Mouse (Mus musculus) liver, embryonic 11.5 days (tissue): ENCODE data around the gene Rfx3. TPM values are rescaled to one million over a fixed set of nuclear protein-coding genes. Genes with fewer than 3 reads are reported as not detected.
A peak's percentile ranks its signal among the peaks of the same experiment; 100 is the strongest.

Experiments
- ATAC-seq: fragments of 200-750 bp; cut with Nextera tagmentation; replicated peaks from 2 replicates; pipeline ENCODE4 v1.8.0; 2017; ENCODE audit warnings: moderate number of reproducible peaks, mild to moderate bottlenecking, moderate TSS enrichment, moderate library complexity; ENCODE audit not compliant: low FRiP score
- DNase-seq: peaks from one replicate; pipeline ENCODE4 v3.0.0-alpha.2; 2017; ENCODE audit warnings: low spot score
- H3K27ac ChIP-seq: fragments of 300-500 bp; sonication (generic); 2 replicates; pipeline ENCODE4 v1.5.1; 2014; ENCODE audit warnings: mild to moderate bottlenecking, low read depth, low read length, control low read depth
- H3K27me3 ChIP-seq: fragments of 300-500 bp; sonication (generic); replicated peaks from 2 replicates; pipeline ENCODE4 v1.6.1; 2014; ENCODE audit warnings: low read length, mixed read lengths; ENCODE audit not compliant: control insufficient read depth, insufficient read depth
- H3K36me3 ChIP-seq: fragments of 300-500 bp; sonication (generic); 2 replicates; pipeline ENCODE4 v1.6.1; 2014; ENCODE audit warnings: mild to moderate bottlenecking, low read length, moderate library complexity, mixed read lengths; ENCODE audit not compliant: control insufficient read depth, insufficient read depth
- H3K4me1 ChIP-seq: fragments of 300-500 bp; sonication (generic); replicated peaks from 2 replicates; pipeline ENCODE4 v1.6.1; 2014; ENCODE audit warnings: low read length, mixed read lengths; ENCODE audit not compliant: control insufficient read depth, insufficient read depth
- H3K4me2 ChIP-seq: fragments of 300-500 bp; sonication (generic); 2 replicates; pipeline ENCODE4 v1.6.1; 2014; ENCODE audit warnings: mild to moderate bottlenecking, control low read depth, moderate library complexity
- H3K4me3 ChIP-seq: fragments of 300-500 bp; sonication (generic); 2 replicates; pipeline ENCODE4 v1.5.1; 2014; ENCODE audit warnings: low read depth, low read length, control low read depth
- H3K9ac ChIP-seq: fragments of 300-500 bp; sonication (generic); 2 replicates; pipeline ENCODE4 v1.6.1; 2014; ENCODE audit warnings: low read depth, low read length, control low read depth
- H3K9me3 ChIP-seq: fragments of 300-500 bp; sonication (generic); 2 replicates; pipeline ENCODE4 v1.6.1; 2016; ENCODE audit warnings: low read length, inconsistent platforms, mixed read lengths; ENCODE audit not compliant: control insufficient read depth
- WGBS: fragments of 180-500 bp; shearing (Covaris S2); extraction: QIAGEN DNeasy Blood & Tissue Kit; methylation state at CpG from one replicate; pipeline ENCODE4 v1.1.7; 2014; 5-methylcytosine and 5-hydroxymethylcytosine counted together
- polyA plus RNA-seq: library from polyadenylated mRNA; unstranded; fragments of >200 nt; fragmentation: Nextera tagmentation; extraction: Ambion mirVana; gene quantifications from 2 replicates; pipeline ENCODE4 v1.2.1, GENCODE M21; 2014

Gene Rfx3
- polyA plus RNA-seq: 6.4 and 7.0 TPM in 2 replicates

DNA sequence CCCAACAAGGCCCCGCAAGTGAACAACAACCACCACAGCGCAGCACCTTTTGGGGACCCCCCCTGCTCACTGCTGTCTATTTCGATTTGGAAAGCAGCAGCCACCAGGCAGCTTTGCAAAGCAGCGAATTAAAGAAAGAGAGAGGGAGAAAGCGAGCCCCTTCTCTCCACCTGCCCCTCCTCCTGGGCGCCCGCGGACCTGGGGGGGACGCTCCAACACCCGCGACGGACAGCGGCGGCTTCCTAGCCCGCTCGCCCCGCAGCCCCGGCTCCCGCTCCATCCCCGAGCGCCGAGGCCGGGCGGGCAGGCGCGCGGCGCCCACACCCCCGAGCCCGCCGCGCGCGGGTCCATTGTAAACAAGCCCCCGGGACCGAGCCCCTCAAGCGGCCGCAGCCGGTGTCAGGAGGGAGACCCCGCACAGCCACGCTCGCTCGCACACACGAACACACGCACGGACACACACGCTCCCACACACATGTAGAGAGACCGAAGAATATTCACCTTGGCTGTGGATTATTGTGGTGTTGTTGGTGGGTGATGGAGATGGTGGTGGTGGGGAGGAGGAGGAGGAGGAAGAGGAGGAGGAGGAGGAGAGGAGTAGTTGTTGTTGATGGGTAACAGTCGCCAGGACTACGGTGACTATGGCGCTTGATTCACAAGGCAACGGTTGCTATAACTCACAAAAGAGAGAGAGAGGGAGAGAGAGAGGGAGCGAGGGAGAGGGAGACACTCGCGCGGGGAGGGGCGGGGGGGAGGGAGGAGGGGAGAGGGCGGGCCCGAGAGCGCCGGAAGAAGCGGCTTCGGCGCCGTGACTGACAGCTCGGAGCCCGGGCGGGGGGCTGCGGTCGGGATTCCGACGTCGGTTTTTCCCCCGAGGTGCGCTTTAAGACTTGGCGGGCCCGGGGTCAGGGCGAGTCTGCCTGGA lies at the start of gene Rfx3:
TSS of gene Rfx3 (minus strand) at position 696 of the 925 bp plus-strand sequence.
- peak within 1 kb of the TSS; percentile 99 for H3K27ac ChIP-seq
- DNase-seq (peak; percentile 87), ATAC-seq (peak; percentile 89)
- WGBS: under 1% methylated on average over 67 of the region's 78 CpGs
- H3K4me2 ChIP-seq: peak within 1 kb of the TSS; percentile 88
- H3K36me3 ChIP-seq: no peaks in the 10 kb centered on the region
- peak within 1 kb of the TSS; percentile 79 for H3K4me3 ChIP-seq
- no peaks in the 10 kb centered on the region for H3K27me3 ChIP-seq
- H3K9me3 ChIP-seq: no peaks in the 10 kb centered on the region
- peak within 1 kb of the TSS; percentile 94 for H3K9ac ChIP-seq
- peaks cover 4% of the 10 kb centered on the region; the same call in 1 of the 2 replicates for H3K4me1 ChIP-seq

DNA sequence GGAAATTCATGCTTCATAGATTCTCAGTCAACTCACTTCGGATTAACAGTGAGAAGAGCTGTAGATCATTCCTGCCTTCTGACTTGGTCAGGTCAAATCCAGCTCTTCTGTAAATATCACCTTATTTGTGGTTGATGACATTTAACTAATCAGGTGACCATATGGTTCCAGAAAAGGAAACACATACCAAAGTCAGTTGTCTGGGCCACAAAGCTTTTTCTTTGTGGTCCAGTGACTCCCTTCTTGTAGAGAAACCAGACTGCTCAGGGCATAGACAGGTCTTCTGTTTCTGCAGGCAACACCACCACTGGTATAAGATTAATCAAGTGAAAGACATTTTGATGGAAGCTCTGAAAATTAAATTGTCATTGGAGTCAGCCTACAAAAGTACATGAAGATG lies 41.1 kb upstream of the Rfx3 start:
- 78% methylated on average over 1 of the region's 1 CpGs for WGBS

GRCm38 (mm10) chr19:28051571-28051970 lies 40.6 kb upstream of the Rfx3 start:
- H3K9me3 ChIP-seq: no peaks in the 10 kb centered on the region
- H3K27me3 ChIP-seq: no peaks in the 10 kb centered on the region
- no peak overlapping the region for H3K4me3 ChIP-seq
- no peak overlapping the region for H3K9ac ChIP-seq
- no peak for DNase-seq
- no peaks in the 10 kb centered on the region for H3K36me3 ChIP-seq
- no peak overlapping the region for H3K27ac ChIP-seq
- no peak for ATAC-seq
- no peaks in the 10 kb centered on the region for H3K4me1 ChIP-seq
- no peak overlapping the region for H3K4me2 ChIP-seq
- 75% methylated on average over 5 of the region's 5 CpGs for WGBS

More for the DNA sequence above, 41.1 kb upstream of the Rfx3 start:
- H3K27ac ChIP-seq: no peak overlapping the region
- ATAC-seq (no peak), DNase-seq (no peak)
- no peaks in the 10 kb centered on the region for H3K9me3 ChIP-seq
- H3K27me3 ChIP-seq: no peaks in the 10 kb centered on the region
- H3K9ac ChIP-seq: no peak overlapping the region
- no peak overlapping the region for H3K4me2 ChIP-seq
- no peaks in the 10 kb centered on the region for H3K36me3 ChIP-seq
- no peak overlapping the region for H3K4me3 ChIP-seq
- H3K4me1 ChIP-seq: no peaks in the 10 kb centered on the region

DNA sequence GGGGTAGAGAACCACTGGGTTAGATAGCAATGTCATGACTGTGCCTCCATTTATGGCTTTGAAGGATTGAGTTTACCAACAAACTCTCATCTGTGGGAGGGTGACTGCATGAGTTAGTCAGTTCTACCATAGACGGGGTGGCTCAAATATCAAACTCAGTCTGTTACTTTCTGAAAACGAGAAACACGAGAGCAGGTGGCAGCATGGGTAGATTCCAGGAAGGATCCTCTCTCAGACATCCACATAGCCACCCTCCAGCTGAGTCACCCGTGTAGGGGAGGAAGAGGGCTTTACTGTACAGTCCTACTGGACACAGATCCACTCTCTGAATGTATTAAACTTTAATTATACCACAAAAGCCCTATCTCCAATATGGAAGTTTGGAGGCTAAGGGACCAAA lies 38.3 kb upstream of the Rfx3 start:
- no peak overlapping the region for H3K27ac ChIP-seq
- WGBS: 77% methylated on average over 4 of the region's 4 CpGs
- no peak overlapping the region for H3K4me2 ChIP-seq
- H3K9ac ChIP-seq: no peak overlapping the region
- no peak for ATAC-seq
- H3K4me1 ChIP-seq: no peaks in the 10 kb centered on the region
- H3K9me3 ChIP-seq: no peaks in the 10 kb centered on the region
- no peak overlapping the region for H3K4me3 ChIP-seq
- H3K36me3 ChIP-seq: no peaks in the 10 kb centered on the region
- H3K27me3 ChIP-seq: no peaks in the 10 kb centered on the region
- no peak for DNase-seq

GRCm38 (mm10) chr19:28046806-28047205 lies 35.8 kb upstream of the Rfx3 start:
- Histone ChIP-seq H3K4me2 (no peak overlapping the region), H3K27ac (no peak overlapping the region), H3K9me3 (no peaks in the 10 kb centered on the region), H3K4me1 (no peaks in the 10 kb centered on the region), H3K4me3 (no peak overlapping the region), H3K36me3 (no peaks in the 10 kb centered on the region), H3K27me3 (no peaks in the 10 kb centered on the region), H3K9ac (no peak overlapping the region)
- 81% methylated on average over 5 of the region's 5 CpGs for WGBS
- DNase-seq: no peak
- no peak for ATAC-seq

DNA sequence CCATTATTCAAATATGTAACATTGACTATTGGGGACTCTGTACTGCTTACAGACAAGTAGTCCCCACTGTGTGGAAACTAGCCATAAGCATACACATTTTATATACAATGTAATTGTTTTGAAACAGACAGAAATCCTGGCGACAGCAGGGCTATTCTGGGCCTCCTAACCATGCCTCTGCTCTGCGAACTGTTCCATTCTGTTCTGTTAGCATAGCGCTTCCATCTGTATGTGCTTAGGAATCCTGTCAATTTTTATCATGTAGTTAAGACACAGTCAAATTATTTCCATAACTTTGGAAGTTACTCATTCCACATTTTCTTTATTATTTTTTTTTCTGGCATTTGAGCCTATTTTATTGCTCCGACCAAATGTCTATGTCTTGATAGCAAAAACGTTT lies 34.0 kb upstream of the Rfx3 start:
- ATAC-seq (no peak), DNase-seq (no peak)
- Histone ChIP-seq H3K4me1 (no peaks in the 10 kb centered on the region), H3K27ac (no peak overlapping the region), H3K9me3 (no peaks in the 10 kb centered on the region), H3K27me3 (no peaks in the 10 kb centered on the region), H3K4me2 (no peak overlapping the region), H3K36me3 (no peaks in the 10 kb centered on the region), H3K9ac (no peak overlapping the region), H3K4me3 (no peak overlapping the region)
- 78% methylated on average over 5 of the region's 5 CpGs for WGBS

DNA sequence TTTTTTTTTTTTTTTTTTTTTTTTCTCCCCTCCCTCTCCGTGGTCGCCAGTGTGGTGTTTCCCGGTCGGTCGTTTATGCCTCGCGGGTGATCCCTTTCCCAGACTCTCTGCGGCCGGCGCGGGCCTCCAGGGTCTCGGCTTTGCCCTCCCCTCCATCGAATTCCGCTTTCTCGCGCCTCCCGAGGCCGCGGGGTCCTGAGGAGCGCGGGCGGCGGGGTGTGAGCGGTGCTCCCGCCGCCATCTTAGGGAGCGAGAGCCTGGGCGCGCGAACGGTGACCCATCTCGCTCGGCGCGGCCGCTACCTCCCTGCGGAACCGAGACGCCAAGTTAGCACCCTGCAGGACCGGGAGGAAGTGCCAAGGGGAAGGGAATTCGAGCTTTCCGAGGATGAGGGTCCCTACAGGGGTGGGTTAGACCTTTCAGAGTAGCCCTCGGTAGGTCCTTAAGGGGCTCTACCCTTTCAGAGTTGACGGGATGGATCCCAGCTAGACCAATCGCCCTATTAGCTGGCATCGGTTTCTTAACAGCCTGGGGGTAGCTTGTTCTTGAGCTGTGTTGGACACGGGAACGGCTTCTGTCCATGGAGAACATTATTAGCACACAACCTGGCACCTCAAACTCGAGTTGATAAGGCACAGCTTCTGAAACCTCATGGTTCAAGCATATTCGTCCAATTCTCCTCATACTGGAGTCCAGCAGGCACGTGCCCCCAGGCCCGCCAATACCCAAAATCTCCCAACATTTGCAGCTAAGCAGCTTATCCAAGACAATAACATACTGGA lies 943 bp upstream of the Rfx3 start:
- peak overlapping the region; percentile 87 for H3K4me2 ChIP-seq
- no peaks in the 10 kb centered on the region for H3K36me3 ChIP-seq
- H3K4me3 ChIP-seq: peak overlapping the region; percentile 79
- peak overlapping the region; percentile 99 for H3K27ac ChIP-seq
- no peaks in the 10 kb centered on the region for H3K9me3 ChIP-seq
- ATAC-seq (peak; percentile 71), DNase-seq (peak; percentile 87)
- under 1% methylated on average over 52 of the region's 52 CpGs for WGBS
- no peaks in the 10 kb centered on the region for H3K27me3 ChIP-seq
- peak overlapping the region; percentile 94 for H3K9ac ChIP-seq
- peaks cover 4% of the 10 kb centered on the region; the same call in 1 of the 2 replicates for H3K4me1 ChIP-seq

GRCm38 (mm10) chr19:28011396-28011717 lies 391 bp upstream of the Rfx3 start:
- Histone ChIP-seq H3K4me2 (peak overlapping the region; percentile 61), H3K27me3 (no peaks in the 10 kb centered on the region), H3K36me3 (no peaks in the 10 kb centered on the region), H3K9me3 (no peaks in the 10 kb centered on the region), H3K4me3 (peak overlapping the region; percentile 79), H3K9ac (peak overlapping the region; percentile 94), H3K4me1 (peaks cover 4% of the 10 kb centered on the region; the same call in 1 of the 2 replicates), H3K27ac (peak overlapping the region; percentile 99)
- ATAC-seq (peak; percentile 96), DNase-seq (peak; percentile 96)
- under 1% methylated on average over 29 of the region's 30 CpGs for WGBS
